Mouse (Mus musculus): ENCODE data around the gene Gins1. TPM values are rescaled to one million over a fixed set of nuclear protein-coding genes. Genes with fewer than 3 reads are reported as not detected.

Gene Gins1
- polyA plus RNA-seq, 1 experiment from 2014 or later = 41.4 TPM

GRCm38 (mm10) chr2:150914781-150915515, 9.7 kb downstream of the Gins1 start:
- Histone ChIP-seq H3K27me3 (no peaks in the 10 kb centered on the region), H3K27ac (no peak overlapping the region), H3K4me3 (no peak overlapping the region), H3K4me2 (no peak overlapping the region), H3K9ac (no peak overlapping the region), H3K9me3 (no peaks in the 10 kb centered on the region), H3K4me1 (no peaks in the 10 kb centered on the region), H3K36me3 (peaks cover 11% of the 10 kb centered on the region)
- whole genome bisulfite sequencing = 81% methylated on average over 4 of the region's 4 CpGs
- no peak for ATAC-seq (ENCODE audit: borderline replicate concordance, extremely low read depth, low FRiP score, low TSS enrichment)

GRCm38 (mm10) chr2:150915786-150916185, 10.6 kb downstream of the Gins1 start:
- no peak for ATAC-seq (ENCODE audit: borderline replicate concordance, extremely low read depth, low FRiP score, low TSS enrichment)
- Histone ChIP-seq H3K4me1 (no peaks in the 10 kb centered on the region), H3K36me3 (peaks cover 11% of the 10 kb centered on the region), H3K9me3 (no peaks in the 10 kb centered on the region), H3K9ac (no peak overlapping the region), H3K4me3 (no peak overlapping the region), H3K4me2 (no peak overlapping the region), H3K27me3 (no peaks in the 10 kb centered on the region), H3K27ac (no peak overlapping the region)
- 85% methylated on average over 5 of the region's 5 CpGs for WGBS

- WGBS = 89% methylated on average over 3 of the region's 3 CpGs
- Histone ChIP-seq H3K4me1 (no peaks in the 10 kb centered on the region), H3K36me3 (peaks cover 17% of the 10 kb centered on the region)
These were observed 13.5 kb downstream of the Gins1 start for GRCm38 (mm10) chr2:150918720-150919119.

DNA sequence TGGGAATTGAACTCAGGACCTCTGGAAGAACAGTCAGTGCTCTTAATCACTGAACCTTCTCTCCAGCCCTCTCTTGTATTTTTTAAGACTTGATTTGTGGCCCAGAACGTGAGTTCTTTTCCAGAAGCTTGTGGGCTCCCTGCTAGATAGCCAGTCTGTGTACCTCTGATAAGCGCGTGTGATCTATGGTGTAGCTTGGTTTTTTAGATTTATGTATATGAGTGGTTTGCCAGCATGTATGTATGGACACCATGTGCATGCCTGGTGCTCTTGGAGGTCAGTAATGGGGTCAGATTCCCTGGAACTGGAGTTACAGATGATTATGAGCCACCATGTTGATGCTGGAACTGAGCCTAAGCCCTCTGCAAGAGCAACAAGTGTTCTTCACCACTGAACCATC, 15.3 kb downstream of the Gins1 start:
- Histone ChIP-seq H3K9me3 (no peaks in the 10 kb centered on the region), H3K36me3 (peaks cover 21% of the 10 kb centered on the region), H3K4me1 (no peaks in the 10 kb centered on the region), H3K4me2 (no peak overlapping the region), H3K27me3 (no peaks in the 10 kb centered on the region), H3K4me3 (no peak overlapping the region), H3K9ac (no peak overlapping the region), H3K27ac (no peak overlapping the region)
- ATAC-seq (ENCODE audit: borderline replicate concordance, extremely low read depth, low FRiP score, low TSS enrichment) = no peak
- 95% methylated on average over 3 of the region's 3 CpGs for WGBS

More at GRCm38 (mm10) chr2:150918720-150919119, 13.5 kb downstream of the Gins1 start:
- Histone ChIP-seq H3K9me3 (no peaks in the 10 kb centered on the region), H3K9ac (no peak overlapping the region), H3K4me3 (no peak overlapping the region), H3K4me2 (no peak overlapping the region), H3K27me3 (no peaks in the 10 kb centered on the region), H3K27ac (no peak overlapping the region)
- ATAC-seq (ENCODE audit: borderline replicate concordance, extremely low read depth, low FRiP score, low TSS enrichment) = no peak

DNA sequence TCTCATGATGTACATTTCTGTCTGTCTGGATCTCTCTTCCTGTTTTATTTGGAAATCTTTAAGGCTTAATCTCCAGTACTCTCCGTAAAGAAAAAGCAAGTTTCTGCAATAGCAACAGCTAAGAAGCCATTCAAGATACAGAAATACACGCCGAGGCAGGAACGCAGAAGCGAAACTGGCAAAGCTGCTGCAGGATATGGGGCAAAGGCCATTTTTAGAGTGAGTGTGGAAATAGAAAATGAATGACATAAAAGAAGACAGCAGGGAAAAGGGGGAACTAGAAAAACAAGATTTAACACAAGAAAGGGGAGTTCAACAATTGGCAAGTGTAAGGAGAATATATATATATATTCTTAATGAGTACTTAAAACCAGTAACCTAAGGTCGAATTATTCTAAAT, 16.5 kb downstream of the Gins1 start:
- H3K4me2 ChIP-seq = no peak overlapping the region
- H3K4me1 ChIP-seq = no peaks in the 10 kb centered on the region
- ATAC-seq (ENCODE audit: borderline replicate concordance, extremely low read depth, low FRiP score, low TSS enrichment) = no peak
- WGBS = 90% methylated on average over 6 of the region's 6 CpGs
- no peaks in the 10 kb centered on the region for H3K9me3 ChIP-seq
- H3K9ac ChIP-seq = no peak overlapping the region
- no peak overlapping the region for H3K4me3 ChIP-seq
- no peaks in the 10 kb centered on the region for H3K27me3 ChIP-seq
- H3K27ac ChIP-seq = no peak overlapping the region
- H3K36me3 ChIP-seq = peaks cover 21% of the 10 kb centered on the region

DNA sequence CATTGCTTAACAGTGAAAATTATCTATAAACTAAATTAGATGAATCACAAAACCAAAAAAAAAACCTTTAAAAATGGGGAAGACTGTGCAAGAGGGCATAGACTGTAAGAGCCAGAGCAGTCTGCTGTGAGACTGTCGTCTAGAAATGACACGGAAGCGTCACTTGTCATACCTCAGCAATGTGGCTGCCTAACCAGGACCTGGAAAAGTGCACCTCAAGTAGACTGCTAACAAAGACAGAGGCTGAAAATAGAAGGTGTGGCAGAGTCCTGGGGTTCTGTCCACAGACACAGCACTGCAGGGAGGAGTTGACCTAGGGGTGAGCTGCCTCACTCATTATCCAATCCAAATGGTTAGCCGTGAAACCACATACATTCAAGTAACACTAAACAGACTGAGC, 17.0 kb downstream of the Gins1 start:
- 96% methylated on average over 4 of the region's 4 CpGs for WGBS
- Histone ChIP-seq H3K4me1 (no peaks in the 10 kb centered on the region), H3K27me3 (no peaks in the 10 kb centered on the region), H3K9ac (no peak overlapping the region), H3K4me2 (no peak overlapping the region), H3K27ac (no peak overlapping the region; the same call in 1 of the 2 replicates), H3K4me3 (no peak overlapping the region), H3K36me3 (peaks cover 24% of the 10 kb centered on the region), H3K9me3 (no peaks in the 10 kb centered on the region)
- no peak for ATAC-seq (ENCODE audit: borderline replicate concordance, extremely low read depth, low FRiP score, low TSS enrichment)

- H3K4me1 ChIP-seq = no peaks in the 10 kb centered on the region
- no peak overlapping the region for H3K27ac ChIP-seq
- H3K4me3 ChIP-seq = no peak overlapping the region
- no peak overlapping the region for H3K4me2 ChIP-seq
- no peaks in the 10 kb centered on the region for H3K9me3 ChIP-seq
- H3K27me3 ChIP-seq = no peaks in the 10 kb centered on the region
- no peak overlapping the region for H3K9ac ChIP-seq
- 92% methylated on average over 3 of the region's 3 CpGs for WGBS
- peaks cover 18% of the 10 kb centered on the region for H3K36me3 ChIP-seq
- no peak for ATAC-seq (ENCODE audit: borderline replicate concordance, extremely low read depth, low FRiP score, low TSS enrichment)
These were observed 17.8 kb downstream of the Gins1 start for GRCm38 (mm10) chr2:150923026-150923425.

DNA sequence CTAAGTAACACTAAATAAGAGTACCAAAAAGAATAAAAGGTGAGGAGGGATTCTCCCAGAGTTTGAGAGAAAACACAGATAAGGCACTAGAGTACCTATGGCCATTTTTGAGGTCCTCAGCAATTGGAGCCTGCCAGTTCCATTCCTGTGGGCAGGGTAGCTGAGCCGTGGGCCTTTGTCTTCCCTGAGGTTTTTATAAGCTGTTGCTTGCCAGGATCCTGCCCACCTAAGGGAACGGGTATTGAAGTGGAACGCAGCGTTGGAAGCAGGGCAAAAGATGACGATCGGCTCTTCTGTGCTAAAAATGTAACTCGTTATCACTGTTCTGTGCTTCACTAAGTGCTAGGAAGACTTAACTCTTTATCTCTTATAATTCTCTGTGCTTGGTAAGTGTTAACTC, 18.3 kb downstream of the Gins1 start:
- Histone ChIP-seq H3K27me3 (no peaks in the 10 kb centered on the region), H3K4me3 (no peak overlapping the region), H3K9me3 (no peaks in the 10 kb centered on the region), H3K9ac (no peak overlapping the region), H3K27ac (no peak overlapping the region), H3K36me3 (peaks cover 15% of the 10 kb centered on the region), H3K4me2 (no peak overlapping the region), H3K4me1 (no peaks in the 10 kb centered on the region)
- 78% methylated on average over 7 of the region's 7 CpGs for WGBS
- no peak for ATAC-seq (ENCODE audit: borderline replicate concordance, extremely low read depth, low FRiP score, low TSS enrichment)

DNA sequence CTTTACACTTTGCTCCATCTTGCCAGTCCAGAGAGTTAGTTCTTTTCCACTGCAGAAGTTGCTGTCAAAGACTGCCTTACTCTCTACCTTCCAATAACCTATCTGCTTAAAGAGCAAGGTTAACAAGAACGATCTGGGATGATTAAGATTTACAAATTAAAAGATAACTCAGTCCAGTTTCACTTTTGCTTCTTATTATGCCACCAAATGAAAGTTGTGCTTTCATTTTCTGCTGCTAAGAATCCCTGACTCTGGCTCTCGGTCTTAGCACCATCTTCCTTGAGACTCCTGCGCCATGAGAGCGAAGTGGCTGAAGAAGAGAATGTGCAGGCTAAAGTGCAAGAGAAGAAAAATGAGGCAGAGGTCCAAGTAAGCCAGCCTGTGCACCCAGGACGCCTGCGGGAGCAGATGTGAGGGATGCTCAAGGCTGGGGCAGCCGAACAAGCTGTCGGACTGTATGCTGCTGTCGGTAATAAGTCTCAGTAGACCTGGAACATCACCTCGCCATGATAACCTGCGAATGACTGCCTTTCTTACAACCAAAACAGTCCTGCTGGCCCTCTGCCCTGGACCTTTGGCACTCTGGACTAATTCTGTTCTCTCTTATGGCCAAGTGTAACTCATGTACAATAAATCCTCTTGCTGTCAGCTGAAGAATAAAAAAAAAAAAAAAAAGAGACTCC, 22.0 kb downstream of the Gins1 start:
- 87% methylated on average over 11 of the region's 11 CpGs for WGBS

GRCm38 (mm10) chr2:150929156-150929555, 24.0 kb downstream of the Gins1 start:
- Histone ChIP-seq H3K4me2 (no peak overlapping the region), H3K9me3 (no peaks in the 10 kb centered on the region), H3K9ac (no peak overlapping the region), H3K27ac (no peak overlapping the region), H3K27me3 (no peaks in the 10 kb centered on the region), H3K36me3 (peaks cover 12% of the 10 kb centered on the region; the same call in 1 of the 2 replicates), H3K4me3 (no peak overlapping the region), H3K4me1 (no peaks in the 10 kb centered on the region)
- no peak for ATAC-seq (ENCODE audit: borderline replicate concordance, extremely low read depth, low FRiP score, low TSS enrichment)
- WGBS = 83% methylated on average over 6 of the region's 6 CpGs

More for the DNA sequence above, 22.0 kb downstream of the Gins1 start:
- Histone ChIP-seq H3K4me2 (no peak overlapping the region), H3K27ac (no peak overlapping the region), H3K9me3 (no peaks in the 10 kb centered on the region), H3K9ac (no peak overlapping the region), H3K4me1 (no peaks in the 10 kb centered on the region), H3K36me3 (peaks cover 16% of the 10 kb centered on the region; the same call in 1 of the 2 replicates), H3K27me3 (no peaks in the 10 kb centered on the region), H3K4me3 (no peak overlapping the region)
- ATAC-seq (ENCODE audit: borderline replicate concordance, extremely low read depth, low FRiP score, low TSS enrichment) = no peak

DNA sequence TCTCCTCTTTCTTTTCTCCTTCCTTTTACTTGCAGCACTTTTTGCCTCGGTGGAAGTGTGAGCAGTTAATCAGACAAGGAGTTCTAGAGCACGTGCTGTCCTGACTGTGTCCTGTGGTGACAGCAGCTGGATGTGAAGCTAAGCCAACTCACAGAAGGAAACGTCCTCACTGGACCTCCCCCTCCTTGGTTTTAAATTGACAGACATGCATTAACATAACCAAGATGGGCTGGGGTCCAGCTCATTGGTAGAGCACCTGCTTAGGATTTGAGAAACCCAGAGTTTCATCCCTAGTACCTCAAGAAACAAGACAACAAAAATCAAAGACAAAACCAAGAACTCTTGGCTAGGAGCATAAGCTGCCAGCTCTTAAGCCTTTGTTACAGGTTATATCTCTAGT, 25.6 kb downstream of the Gins1 start:
- H3K9ac ChIP-seq = no peak overlapping the region
- H3K4me3 ChIP-seq = no peak overlapping the region
- H3K27me3 ChIP-seq = no peaks in the 10 kb centered on the region
- no peak for ATAC-seq (ENCODE audit: borderline replicate concordance, extremely low read depth, low FRiP score, low TSS enrichment)
- no peak overlapping the region for H3K27ac ChIP-seq
- no peaks in the 10 kb centered on the region for H3K9me3 ChIP-seq
- peaks cover 19% of the 10 kb centered on the region; the same call in 1 of the 2 replicates for H3K36me3 ChIP-seq
- H3K4me2 ChIP-seq = no peak overlapping the region
- H3K4me1 ChIP-seq = no peaks in the 10 kb centered on the region
- 61% methylated on average over 3 of the region's 3 CpGs for WGBS

DNA sequence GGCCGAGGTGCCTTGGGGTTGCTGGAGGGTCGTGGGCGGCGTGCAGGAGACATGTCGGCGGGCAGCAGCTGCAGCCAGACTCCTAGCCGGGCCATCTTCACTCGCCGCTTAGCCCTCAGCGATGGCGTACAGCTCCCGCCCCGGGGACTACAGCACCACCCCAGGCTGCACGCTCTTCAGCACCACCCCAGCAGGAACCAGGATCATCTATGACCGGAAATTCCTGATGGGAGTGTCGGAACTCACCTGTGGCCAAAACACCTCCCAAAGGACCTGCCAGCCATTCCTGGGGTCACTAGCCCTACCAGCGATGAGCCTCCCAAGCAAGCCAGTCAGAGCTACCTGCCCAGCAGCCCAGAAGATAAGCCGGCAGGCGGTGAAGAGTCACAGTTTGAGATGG, 28.3 kb downstream of the Gins1 start:
- Histone ChIP-seq H3K9me3 (no peaks in the 10 kb centered on the region), H3K27me3 (no peaks in the 10 kb centered on the region), H3K4me3 (no peak overlapping the region), H3K4me2 (no peak overlapping the region), H3K27ac (no peak overlapping the region), H3K4me1 (no peaks in the 10 kb centered on the region), H3K36me3 (peaks cover 34% of the 10 kb centered on the region), H3K9ac (no peak overlapping the region)
- WGBS = 80% methylated on average over 19 of the region's 19 CpGs
- no peak for ATAC-seq (ENCODE audit: borderline replicate concordance, extremely low read depth, low FRiP score, low TSS enrichment)

Measured in lung, embryonic 15.5 days (tissue).